Mouse (Mus musculus) olfactory bulb, adult 2 months (tissue): ENCODE measurements at regions not wholly inside any gene's neighbourhood (a gene's known extent, or its start where the extent isn't known, plus 50 kb on each side); places are given as distances from the start of the nearest gene placed in this dataset.

ENCODE experiments used
- CTCF ChIP-seq: fragments of 200-500 bp; IDR thresholded peaks from 2 replicates; pipeline ENCODE4 v1.5.1; 2012; ENCODE audit warnings: low read depth, mild to moderate bottlenecking, low read length, moderate library complexity; ENCODE audit not compliant: insufficient read depth
- POLR2A ChIP-seq: fragments of 200-500 bp; IDR thresholded peaks from 2 replicates; pipeline ENCODE4 v1.6.1; 2012; ENCODE audit warnings: mild to moderate bottlenecking, low read depth, low read length, moderate library complexity; ENCODE audit not compliant: insufficient read depth

DNA sequence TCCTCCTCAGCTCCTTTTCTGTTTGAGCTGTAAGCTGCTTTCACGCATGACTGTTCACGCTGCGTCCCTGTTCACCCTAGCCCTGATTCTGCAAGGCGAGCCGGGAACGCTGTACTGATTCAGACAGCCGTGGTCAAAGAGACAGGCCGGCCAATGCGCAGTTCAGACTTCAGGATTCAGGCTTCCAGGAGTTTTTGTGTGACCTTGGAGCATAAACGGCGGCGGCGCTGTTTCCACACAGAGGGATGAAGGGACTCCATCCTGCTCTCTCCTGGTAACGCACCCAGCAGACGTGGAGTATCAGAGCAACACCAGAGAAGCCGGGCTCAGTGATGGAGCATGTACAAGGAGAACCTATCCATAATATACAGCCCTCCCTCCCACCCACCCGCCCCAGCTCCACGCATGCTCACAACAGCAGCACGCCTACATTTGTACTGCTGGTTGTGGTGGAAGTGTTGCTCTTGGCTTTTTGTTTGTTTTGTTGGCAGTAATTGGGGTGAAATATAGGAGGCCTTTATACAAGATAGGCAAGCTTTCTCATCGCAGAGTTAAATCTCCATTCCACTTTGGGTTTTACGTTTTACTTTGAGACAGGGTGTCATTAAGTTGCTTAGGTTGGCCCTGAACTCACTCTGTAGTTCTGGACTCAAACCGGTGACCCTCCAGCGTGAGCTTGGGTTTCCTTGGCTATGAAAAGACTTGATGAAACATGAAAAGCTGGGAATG lies 98.6 kb upstream of the Cpsf6 start:
- TF ChIP-seq CTCF (no peak), POLR2A (no peak)
